Mouse (Mus musculus): ENCODE results near the gene Olfr769.
"Not testable (repeated sequence)": the region's sequence is repeated elsewhere in the genome, so short reads cannot be mapped to it uniquely, and the experiment has no call there.

Gene Olfr769

DNA sequence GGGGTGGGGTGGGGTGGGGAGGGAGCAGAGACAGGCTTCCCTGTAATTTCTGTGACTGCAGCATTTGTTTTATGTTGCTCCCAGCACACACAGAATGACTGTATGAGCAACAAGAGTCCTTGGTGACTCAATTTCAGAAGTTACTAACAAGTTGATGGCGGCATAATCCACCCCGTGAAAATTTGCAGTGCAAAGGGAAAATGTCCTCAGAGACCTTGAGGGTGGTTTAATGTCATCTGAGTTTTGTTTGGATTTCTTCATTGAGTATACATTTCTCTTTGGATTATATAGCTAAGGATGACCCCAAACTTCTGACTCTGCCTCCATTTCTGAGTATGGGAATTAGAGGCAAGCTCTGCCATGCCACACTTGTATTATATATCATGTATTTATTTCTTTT is at the start of gene Olfr769:
Gene Olfr769 (minus strand): TSS at position 101 of the 400 bp plus-strand sequence.
- in situ Hi-C loops (cut with MboI, MseI), result no loop called here

DNA sequence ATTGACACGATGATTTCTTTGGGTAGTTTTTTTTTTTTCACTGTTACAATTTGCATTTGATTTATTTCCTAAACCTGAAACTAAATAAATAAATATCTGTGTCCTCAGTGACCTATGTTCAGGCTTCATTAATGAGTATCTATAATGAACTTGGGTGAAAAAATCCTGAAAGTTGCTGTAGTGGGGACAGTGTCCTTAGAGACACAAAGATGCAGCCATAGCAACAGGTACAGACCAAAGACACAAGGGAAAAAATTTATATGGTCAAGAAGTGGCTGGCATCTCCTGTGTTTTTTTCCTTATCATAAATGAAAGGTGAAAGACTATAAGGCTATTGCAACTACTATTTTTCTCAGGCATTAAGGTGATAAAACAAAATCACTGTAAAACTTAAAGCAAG is 47.0 kb upstream of the Olfr769 start, which contains the start of gene Olfr771:
Gene Olfr771 (minus strand): TSS at position 101 of the 400 bp plus-strand sequence.
- in situ Hi-C loops (cut with MboI, MseI), result no loop called here

DNA sequence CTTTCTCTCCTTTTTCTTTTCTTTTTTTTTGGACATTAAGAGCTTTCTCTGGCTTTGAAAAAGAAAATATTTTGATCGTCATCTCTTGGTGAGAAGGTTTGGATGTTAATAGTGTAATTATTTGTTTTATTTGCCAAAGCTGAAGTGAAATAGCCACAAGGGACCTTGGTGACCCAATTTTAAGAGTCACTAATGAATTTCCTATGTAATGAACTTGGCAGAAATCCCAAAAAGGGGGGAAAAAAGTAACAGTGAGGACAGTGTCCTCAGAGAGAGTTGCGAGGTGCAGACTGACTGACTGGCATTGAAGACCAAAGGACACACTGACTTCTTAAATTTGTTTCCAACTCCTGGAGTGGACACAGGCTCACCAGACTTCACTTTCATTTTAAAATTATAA is 21.2 kb upstream of the Olfr769 start, which contains the start of gene Olfr770:
Gene Olfr770 (minus strand): TSS at position 101 of the 400 bp plus-strand sequence.
- in situ Hi-C loops (cut with MboI, MseI), result no loop called here

DNA sequence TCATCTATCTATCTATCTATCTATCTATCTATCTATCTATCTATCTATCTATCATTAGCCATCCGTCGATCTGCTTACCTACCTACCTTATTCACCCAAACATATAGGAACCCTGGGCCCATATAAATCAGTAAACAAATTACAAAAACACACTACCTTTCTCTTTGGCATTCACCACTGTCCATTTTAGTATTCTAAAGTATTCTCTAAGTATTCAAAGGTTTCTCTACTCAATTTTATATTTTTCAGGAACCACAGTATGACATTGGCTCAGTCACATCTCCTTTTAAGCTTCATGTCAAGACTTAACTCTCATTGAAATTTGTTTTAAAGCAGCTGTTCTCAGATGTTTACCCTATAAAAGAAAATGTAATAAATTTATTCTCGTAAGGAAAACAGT is 2.5 kb downstream of the Olfr769 start:
- in situ Hi-C loops (cut with MboI, MseI), result no loop called here

DNA sequence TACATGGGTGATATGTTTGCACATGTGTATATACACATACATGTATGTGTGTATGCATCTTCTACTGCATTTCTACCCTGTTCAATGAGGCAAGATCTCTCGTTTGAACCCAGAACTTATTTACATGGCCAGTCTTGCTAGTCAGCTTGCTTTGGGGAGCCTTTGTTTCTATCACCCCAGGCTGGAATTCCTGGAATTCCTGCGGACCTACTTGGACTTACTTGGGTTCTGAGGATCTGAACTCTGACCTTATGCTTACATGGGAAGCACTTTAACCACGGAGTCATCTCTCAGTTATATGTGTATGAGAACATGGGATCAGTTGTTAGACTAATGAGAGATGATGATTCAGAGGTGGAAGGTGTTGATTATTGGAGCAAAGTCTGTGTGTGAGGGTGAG is 16.4 kb downstream of the Olfr769 start:
- in situ Hi-C loops (cut with MboI, MseI), result no loop called here

DNA sequence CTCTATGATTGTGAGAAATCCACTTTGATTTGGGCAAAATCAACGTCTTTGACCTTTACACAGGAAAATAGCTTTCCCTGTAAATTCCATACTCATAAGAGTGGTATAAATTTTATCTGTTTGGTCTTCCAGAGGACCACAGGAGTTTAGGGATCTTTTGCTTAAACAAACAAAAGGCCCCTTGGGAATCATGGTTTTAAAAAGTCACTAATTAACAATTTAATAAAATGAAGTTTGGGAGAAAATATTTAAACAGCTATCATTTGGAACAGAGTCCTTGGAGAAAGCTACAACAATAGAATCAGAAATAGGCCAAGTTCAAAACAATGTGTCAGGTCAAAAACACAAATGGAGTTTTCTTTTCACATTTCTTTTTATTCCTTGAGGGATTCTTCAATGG is 18.4 kb downstream of the Olfr769 start, which contains the start of gene Olfr768:
Gene Olfr768 (minus strand): TSS at position 101 of the 400 bp plus-strand sequence.
- in situ Hi-C loops (cut with MboI, MseI), result no loop called here

DNA sequence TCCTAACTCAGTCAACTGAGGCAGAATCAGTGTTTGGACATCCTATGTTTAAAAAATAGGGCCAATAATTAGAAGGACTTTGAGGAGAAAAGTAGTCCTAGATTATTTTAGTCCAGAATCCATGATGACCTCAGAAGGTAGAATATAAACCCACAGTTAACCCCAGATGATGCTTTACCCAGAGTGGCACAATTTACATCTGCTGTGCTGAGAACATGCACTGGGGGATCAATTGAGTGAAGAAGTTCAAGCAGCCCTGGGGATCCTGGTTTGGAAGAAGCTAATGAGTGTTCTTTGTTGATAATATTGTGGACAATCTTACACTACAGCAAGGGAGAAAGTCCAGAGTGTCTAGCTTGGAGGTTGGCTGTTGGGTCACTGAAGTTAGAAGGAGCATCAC is 34.9 kb downstream of the Olfr769 start, which contains the start of gene Olfr767:
Gene Olfr767 (minus strand): TSS at position 101 of the 400 bp plus-strand sequence.
- in situ Hi-C loops (cut with MboI, MseI), result not testable (repeated sequence)

DNA sequence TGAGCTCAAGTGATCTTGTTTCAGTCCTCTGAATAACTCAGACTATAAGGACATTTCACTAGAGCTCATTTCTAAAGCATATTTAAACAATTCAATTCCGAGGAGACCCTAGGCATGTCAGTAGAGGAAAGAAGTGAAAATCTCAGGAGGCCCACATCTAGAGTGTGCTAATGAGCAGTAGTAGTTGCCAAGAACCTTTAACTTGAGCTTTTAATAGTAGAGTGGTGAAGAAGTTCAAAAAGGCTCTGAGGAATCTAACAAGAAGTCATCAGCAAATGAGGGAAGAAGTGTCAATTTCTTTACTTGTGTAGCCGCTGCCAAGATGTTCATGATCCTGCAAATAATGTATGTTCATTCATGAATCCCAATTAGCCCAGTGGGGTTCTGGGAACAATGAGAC is 48.8 kb downstream of the Olfr769 start, which contains the start of gene Olfr766-ps1:
Gene Olfr766-ps1 (minus strand): TSS at position 101 of the 400 bp plus-strand sequence.
- in situ Hi-C loops (cut with MboI, MseI), result no loop called here
